Mouse (Mus musculus): Measurements from ENCODE around the gene Fgfr2. TPM values are rescaled to one million over a fixed set of nuclear protein-coding genes. Genes with fewer than 3 reads are reported as not detected.

The Fgfr2 gene
- polyA plus RNA-seq, 1 experiment from 2014 or later, result 92.5 TPM

- Histone ChIP-seq H3K4me3 (no peak overlapping the region), H3K36me3 (no peaks in the 10 kb centered on the region), H3K27me3 (ENCODE audit: insufficient read depth, poor library complexity, severe bottlenecking) (no peaks in the 10 kb centered on the region), H3K27ac (peak overlapping the region; percentile 74), H3K4me1 (replicated peaks) (peaks cover 48% of the 10 kb centered on the region), H3K9me3 (no peaks in the 10 kb centered on the region)
- DNase-seq (ENCODE audit: low spot score), result no peak
- 71% methylated on average over 11 of the region's 11 CpGs for WGBS
Measured at GRCm38 (mm10) chr7:132337268-132337917, 785.8 kb downstream of the Fgfr2 start.

- no peak overlapping the region for H3K4me3 ChIP-seq
- no peaks in the 10 kb centered on the region for H3K36me3 ChIP-seq
- 80% methylated on average over 3 of the region's 3 CpGs for WGBS
- peak overlapping the region; percentile 74 for H3K27ac ChIP-seq
- no peak for DNase-seq (ENCODE audit: low spot score)
- no peaks in the 10 kb centered on the region for H3K27me3 ChIP-seq (ENCODE audit: insufficient read depth, poor library complexity, severe bottlenecking)
- peaks cover 54% of the 10 kb centered on the region for H3K4me1 ChIP-seq (replicated peaks)
- no peaks in the 10 kb centered on the region for H3K9me3 ChIP-seq
Measured at GRCm38 (mm10) chr7:132336781-132337180, 786.4 kb downstream of the Fgfr2 start.

GRCm38 (mm10) chr7:132335367-132335766, 787.8 kb downstream of the Fgfr2 start:
- no peaks in the 10 kb centered on the region for H3K27me3 ChIP-seq (ENCODE audit: insufficient read depth, poor library complexity, severe bottlenecking)
- DNase-seq (ENCODE audit: low spot score), result no peak
- H3K9me3 ChIP-seq, result no peaks in the 10 kb centered on the region
- H3K27ac ChIP-seq, result no peak overlapping the region
- no peaks in the 10 kb centered on the region for H3K36me3 ChIP-seq
- H3K4me3 ChIP-seq, result no peak overlapping the region
- 94% methylated on average over 4 of the region's 4 CpGs for WGBS
- H3K4me1 ChIP-seq (replicated peaks), result peaks cover 68% of the 10 kb centered on the region

GRCm38 (mm10) chr7:132333078-132333477, 790.1 kb downstream of the Fgfr2 start:
- Histone ChIP-seq H3K36me3 (no peaks in the 10 kb centered on the region), H3K9me3 (no peaks in the 10 kb centered on the region), H3K4me3 (no peak overlapping the region), H3K27me3 (ENCODE audit: insufficient read depth, poor library complexity, severe bottlenecking) (peaks cover 1% of the 10 kb centered on the region; the same call in 1 of the 2 replicates), H3K4me1 (replicated peaks) (peaks cover 53% of the 10 kb centered on the region), H3K27ac (peak overlapping the region; percentile 30)
- WGBS, result 77% methylated on average over 1 of the region's 1 CpGs
- no peak for DNase-seq (ENCODE audit: low spot score)

- Histone ChIP-seq H3K4me1 (replicated peaks) (peaks cover 44% of the 10 kb centered on the region), H3K27ac (peak overlapping the region; percentile 30), H3K27me3 (ENCODE audit: insufficient read depth, poor library complexity, severe bottlenecking) (peaks cover 3% of the 10 kb centered on the region; the same call in 1 of the 2 replicates), H3K9me3 (no peaks in the 10 kb centered on the region), H3K4me3 (no peak overlapping the region), H3K36me3 (no peaks in the 10 kb centered on the region)
- WGBS, result 66% methylated on average over 11 of the region's 11 CpGs
- no peak for DNase-seq (ENCODE audit: low spot score)
Measured at GRCm38 (mm10) chr7:132332176-132332575, 791.0 kb downstream of the Fgfr2 start.

GRCm38 (mm10) chr7:132330179-132330578, 793.0 kb downstream of the Fgfr2 start:
- no peaks in the 10 kb centered on the region for H3K36me3 ChIP-seq
- DNase-seq (ENCODE audit: low spot score), result no peak
- H3K4me1 ChIP-seq (replicated peaks), result peaks cover 32% of the 10 kb centered on the region
- no peak overlapping the region for H3K27ac ChIP-seq
- WGBS, result 50% methylated on average over 1 of the region's 1 CpGs
- H3K4me3 ChIP-seq, result no peak overlapping the region
- no peaks in the 10 kb centered on the region for H3K9me3 ChIP-seq
- peaks cover 3% of the 10 kb centered on the region; the same call in 1 of the 2 replicates for H3K27me3 ChIP-seq (ENCODE audit: insufficient read depth, poor library complexity, severe bottlenecking)

GRCm38 (mm10) chr7:132328648-132329047, 794.5 kb downstream of the Fgfr2 start:
- Histone ChIP-seq H3K36me3 (no peaks in the 10 kb centered on the region), H3K4me1 (replicated peaks) (peaks cover 30% of the 10 kb centered on the region), H3K9me3 (no peaks in the 10 kb centered on the region), H3K27ac (no peak overlapping the region), H3K4me3 (no peak overlapping the region), H3K27me3 (ENCODE audit: insufficient read depth, poor library complexity, severe bottlenecking) (peaks cover 3% of the 10 kb centered on the region; the same call in 1 of the 2 replicates)
- no peak for DNase-seq (ENCODE audit: low spot score)
- 86% methylated on average over 1 of the region's 1 CpGs for WGBS

GRCm38 (mm10) chr7:132325549-132326331, 797.4 kb downstream of the Fgfr2 start:
- Histone ChIP-seq H3K36me3 (no peaks in the 10 kb centered on the region), H3K4me1 (replicated peaks) (peaks cover 6% of the 10 kb centered on the region), H3K9me3 (no peaks in the 10 kb centered on the region), H3K4me3 (no peak overlapping the region), H3K27me3 (ENCODE audit: insufficient read depth, poor library complexity, severe bottlenecking) (peaks cover 10% of the 10 kb centered on the region), H3K27ac (no peak overlapping the region)
- no peak for DNase-seq (ENCODE audit: low spot score)
- WGBS, result 85% methylated on average over 5 of the region's 5 CpGs

GRCm38 (mm10) chr7:132323430-132323829, 799.7 kb downstream of the Fgfr2 start:
- Histone ChIP-seq H3K4me1 (replicated peaks) (peaks cover 2% of the 10 kb centered on the region), H3K9me3 (no peaks in the 10 kb centered on the region), H3K4me3 (no peak overlapping the region), H3K36me3 (no peaks in the 10 kb centered on the region), H3K27ac (no peak overlapping the region), H3K27me3 (ENCODE audit: insufficient read depth, poor library complexity, severe bottlenecking) (peaks cover 16% of the 10 kb centered on the region)
- WGBS, result 82% methylated on average over 5 of the region's 5 CpGs
- no peak for DNase-seq (ENCODE audit: low spot score)

GRCm38 (mm10) chr7:132321392-132321958, 801.7 kb downstream of the Fgfr2 start:
- no peak for DNase-seq (ENCODE audit: low spot score)

GRCm38 (mm10) chr7:132317036-132317541, 806.1 kb downstream of the Fgfr2 start, which contains the start of gene Chst15:
TSS of gene Chst15 (minus strand) at chr7:132317228.
- WGBS, result under 1% methylated on average over 34 of the region's 34 CpGs
- Histone ChIP-seq H3K27me3 (ENCODE audit: insufficient read depth, poor library complexity, severe bottlenecking) (peaks cover 31% of the 10 kb centered on the region), H3K4me1 (replicated peaks) (peaks cover 58% of the 10 kb centered on the region), H3K27ac (peak within 1 kb of the TSS; percentile 97), H3K4me3 (peak within 1 kb of the TSS; percentile 90), H3K36me3 (no peaks in the 10 kb centered on the region), H3K9me3 (no peaks in the 10 kb centered on the region)
- peak; percentile 84 for DNase-seq (ENCODE audit: low spot score)

More at GRCm38 (mm10) chr7:132321392-132321958, 801.7 kb downstream of the Fgfr2 start:
- Histone ChIP-seq H3K4me3 (no peak overlapping the region), H3K36me3 (no peaks in the 10 kb centered on the region), H3K27ac (no peak overlapping the region), H3K27me3 (ENCODE audit: insufficient read depth, poor library complexity, severe bottlenecking) (peaks cover 24% of the 10 kb centered on the region), H3K4me1 (replicated peaks) (peaks cover 19% of the 10 kb centered on the region), H3K9me3 (no peaks in the 10 kb centered on the region)
- WGBS, result 82% methylated on average over 2 of the region's 2 CpGs

- under 1% methylated on average over 79 of the region's 79 CpGs for WGBS
- no peaks in the 10 kb centered on the region for H3K9me3 ChIP-seq
- H3K27ac ChIP-seq, result peak overlapping the region; percentile 97
- H3K27me3 ChIP-seq (ENCODE audit: insufficient read depth, poor library complexity, severe bottlenecking), result peaks cover 29% of the 10 kb centered on the region
- DNase-seq (ENCODE audit: low spot score), result peak; percentile 78
- H3K4me3 ChIP-seq, result peak overlapping the region; percentile 90
- no peaks in the 10 kb centered on the region for H3K36me3 ChIP-seq
- H3K4me1 ChIP-seq (replicated peaks), result peaks cover 63% of the 10 kb centered on the region
Measured at GRCm38 (mm10) chr7:132316101-132317035, 806.8 kb downstream of the Fgfr2 start.

Measured in hindbrain, embryonic 10.5 days (tissue).